Mouse (Mus musculus) urinary bladder, adult 18-20 months (tissue): Measurements from ENCODE around the gene Slc15a3.

Source experiments
- DNase-seq, 2 experiments: peaks; one replicate each; pipeline ENCODE4 v3.0.0; 2022; ENCODE audit warnings: low spot score in 2 of 2, mixed read lengths in 2 of 2

The Slc15a3 gene

GRCm38 (mm10) chr19:10822534-10822933 is 17.0 kb upstream of the Slc15a3 start:
- no peak for DNase-seq

- DNase-seq: no peak
Observed at GRCm38 (mm10) chr19:10824061-10824460, 15.5 kb upstream of the Slc15a3 start.

GRCm38 (mm10) chr19:10828321-10828720 is 11.2 kb upstream of the Slc15a3 start:
- DNase-seq: no peak

GRCm38 (mm10) chr19:10829436-10830175 is 9.9 kb upstream of the Slc15a3 start, which contains the start of gene Cd6:
TSS of gene Cd6 (minus strand) at chr19:10830058.
- no peak for DNase-seq

GRCm38 (mm10) chr19:10831424-10831823 is 8.1 kb upstream of the Slc15a3 start:
- peak; percentile 35 to 49 for DNase-seq

GRCm38 (mm10) chr19:10832030-10832429 is 7.5 kb upstream of the Slc15a3 start:
- no peak for DNase-seq

GRCm38 (mm10) chr19:10833611-10834010 is 5.9 kb upstream of the Slc15a3 start:
- DNase-seq: no peak

GRCm38 (mm10) chr19:10835671-10836070 is 3.9 kb upstream of the Slc15a3 start:
- no peak for DNase-seq

GRCm38 (mm10) chr19:10841721-10842626 is 2.4 kb downstream of the Slc15a3 start:
- no peak for DNase-seq

GRCm38 (mm10) chr19:10842914-10843313 is 3.4 kb downstream of the Slc15a3 start:
- DNase-seq: no peak

GRCm38 (mm10) chr19:10844206-10844605 is 4.7 kb downstream of the Slc15a3 start:
- no peak for DNase-seq

- no peak for DNase-seq
Observed at GRCm38 (mm10) chr19:10845454-10845853, 5.9 kb downstream of the Slc15a3 start.

GRCm38 (mm10) chr19:10846150-10846549 is 6.6 kb downstream of the Slc15a3 start:
- no peak for DNase-seq

- no peak for DNase-seq
Observed at GRCm38 (mm10) chr19:10847311-10848087, 8.0 kb downstream of the Slc15a3 start.

- no peak for DNase-seq
Observed at GRCm38 (mm10) chr19:10855422-10855821, 15.9 kb downstream of the Slc15a3 start.

- no peak for DNase-seq
Observed at GRCm38 (mm10) chr19:10856520-10856919, 17.0 kb downstream of the Slc15a3 start.

- no peak for DNase-seq
Observed at GRCm38 (mm10) chr19:10860072-10860497, 20.6 kb downstream of the Slc15a3 start.

- DNase-seq: no peak
Observed at GRCm38 (mm10) chr19:10866351-10866750, 26.8 kb downstream of the Slc15a3 start.

- no peak for DNase-seq
Observed at GRCm38 (mm10) chr19:10867946-10868622, 28.6 kb downstream of the Slc15a3 start.

GRCm38 (mm10) chr19:10868623-10869141 is 29.2 kb downstream of the Slc15a3 start:
- DNase-seq: no peak
